7 mouse cellular contexts compared by ENCODE assay signal in the genomic region with DNA sequence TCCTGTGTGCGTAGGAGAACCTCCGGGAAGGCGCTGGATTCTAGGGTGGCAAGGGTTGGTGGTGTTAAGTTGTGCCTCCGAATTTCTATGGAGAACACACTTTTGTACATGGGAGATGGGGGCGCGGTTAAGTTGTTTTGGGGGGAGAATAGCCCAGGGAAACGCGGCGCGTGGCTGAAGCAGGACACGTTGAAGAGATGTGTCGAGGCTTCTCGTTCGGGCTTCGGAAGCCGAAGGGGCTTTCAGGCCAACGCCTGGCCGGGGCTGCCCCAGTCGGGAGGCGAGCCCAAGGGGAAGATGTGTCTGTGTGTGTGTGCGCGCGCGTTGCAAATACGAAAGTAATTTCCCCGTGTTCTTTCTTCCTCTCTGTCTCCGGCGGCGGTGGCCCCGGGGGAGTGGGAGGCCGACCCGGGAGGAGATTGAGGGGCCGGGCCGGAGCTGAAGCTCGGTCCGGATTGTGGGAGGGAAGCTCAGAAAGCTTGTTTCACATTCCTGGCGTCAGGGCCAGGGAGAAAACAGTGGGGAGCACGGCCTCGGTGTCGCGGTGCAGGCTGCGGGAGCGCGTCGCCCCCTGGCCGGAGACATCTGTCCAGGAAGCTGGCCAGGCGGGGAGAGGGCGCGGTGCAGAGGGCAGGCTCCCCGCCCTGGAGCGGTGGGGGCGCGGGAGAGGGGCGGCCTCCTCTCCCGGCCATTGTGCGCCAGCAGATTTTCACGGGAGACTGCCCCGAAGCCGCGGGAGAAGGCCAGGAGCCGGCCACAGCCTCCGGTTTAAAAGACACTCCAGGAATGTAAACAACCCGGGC. TPM values are rescaled to one million over a fixed set of nuclear protein-coding genes. Genes with fewer than 3 reads are reported as not detected.
DNase-seq lines count a peak whose midpoint lies in the region; ATAC-seq and TF ChIP-seq lines count a peak whose summit lies in the region.

No protein-coding gene starts in this region.

- H3K27me3 ChIP-seq in MEL (ENCODE audit: control insufficient read depth in 1 of 2, insufficient read depth in 2 of 2, low read length in 2 of 2) = no peaks in the 10 kb centered on the region
- H3K27me3 ChIP-seq in forebrain, postnatal 0 days (ENCODE audit: insufficient read depth, low read length) = no peaks in the 10 kb centered on the region
- no peaks in the 10 kb centered on the region for H3K27me3 ChIP-seq in hindbrain, embryonic 13.5 days
- no peaks in the 10 kb centered on the region for H3K27me3 ChIP-seq in midbrain, embryonic 16.5 days (ENCODE audit: control insufficient read depth, insufficient read depth, low read depth, low read length)
- H3K27me3 ChIP-seq in stomach, embryonic 16.5 days (ENCODE audit: control insufficient read depth, insufficient read depth, low read length) = no peaks in the 10 kb centered on the region

- peak overlapping the region; percentile 72 to 96 for H3K4me3 ChIP-seq in MEL (ENCODE audit: control insufficient read depth in 1 of 2, insufficient read depth in 1 of 2, low read depth in 2 of 2, low read length in 2 of 2)
- H3K4me3 ChIP-seq in bone marrow macrophage, adult 2 months (ENCODE audit: insufficient read depth, low read length) = peak overlapping the region; percentile 81
- peak overlapping the region; percentile 78 for H3K4me3 ChIP-seq in forebrain, postnatal 0 days (ENCODE audit: low read depth, low read length)
- peak overlapping the region; percentile 99 for H3K4me3 ChIP-seq in hindbrain, embryonic 13.5 days
- peak overlapping the region; percentile 94 for H3K4me3 ChIP-seq in midbrain, embryonic 16.5 days (ENCODE audit: low read depth, low read length)
- peak overlapping the region; percentile 89 for H3K4me3 ChIP-seq in stomach, embryonic 16.5 days (replicated peaks; ENCODE audit: low read length)

- TF ChIP-seq CTCF in MEL (IDR thresholded peaks at IDR 0.05 in 2 of 3, conservative IDR thresholded peaks at IDR 0.05 in 1 of 3; ENCODE audit: control insufficient read depth in 1 of 3, insufficient read depth in 1 of 3, low read depth in 2 of 3, low read length in 3 of 3, poor library complexity in 1 of 3, severe bottlenecking in 1 of 3) = no peak
- TF ChIP-seq CTCF in bone marrow macrophage, adult 2 months (IDR thresholded peaks at IDR 0.05; ENCODE audit: low read depth, low read length) = no peak
- TF ChIP-seq CTCF in forebrain, postnatal 0 days (IDR thresholded peaks at IDR 0.05; ENCODE audit: low read depth) = 0 out of 2 replicates have a peak, but pooled peaks have one; percentile 15

- peak overlapping the region; percentile 86 for H3K27ac ChIP-seq in MEL (ENCODE audit: control insufficient read depth, low read depth, low read length)
- H3K27ac ChIP-seq in bone marrow macrophage, adult 2 months (ENCODE audit: insufficient read depth, low read depth, low read length) = peak overlapping the region; percentile 91
- H3K27ac ChIP-seq in forebrain, postnatal 0 days (ENCODE audit: low read depth, low read length) = peak overlapping the region; percentile 97
- peak overlapping the region; percentile 99 for H3K27ac ChIP-seq in hindbrain, embryonic 13.5 days
- H3K27ac ChIP-seq in midbrain, embryonic 16.5 days (ENCODE audit: low read length) = peak overlapping the region; percentile 97
- peak overlapping the region; percentile 99 for H3K27ac ChIP-seq in stomach, embryonic 16.5 days (ENCODE audit: low read length)

- WGBS in forebrain, postnatal 0 days = 3% methylated on average over 63 of the region's 63 CpGs
- whole genome bisulfite sequencing in hindbrain, embryonic 13.5 days = under 1% methylated on average over 55 of the region's 63 CpGs
- WGBS in midbrain, embryonic 16.5 days = under 1% methylated on average over 59 of the region's 63 CpGs
- 1% methylated on average over 60 of the region's 63 CpGs for WGBS in stomach, embryonic 16.5 days

- ATAC-seq in forebrain, postnatal 0 days = no peak
- ATAC-seq in hindbrain, embryonic 13.5 days (ENCODE audit: low FRiP score) = no peak
- ATAC-seq in midbrain, embryonic 16.5 days = no peak
- ATAC-seq in stomach, embryonic 16.5 days (ENCODE audit: insufficient read depth, low FRiP score) = no peak

- TF ChIP-seq POLR2A in MEL (IDR thresholded peaks at IDR 0.05; ENCODE audit: control insufficient read depth in 1 of 2, insufficient read depth in 1 of 2, low read depth in 1 of 2, low read length in 2 of 2, poor library complexity in 1 of 2) = 0 out of 4 replicates have a peak, but pooled peaks of 1 of the 2 experiments have one; percentile 19
- no peak for TF ChIP-seq POLR2A in bone marrow macrophage, adult 2 months (IDR thresholded peaks at IDR 0.05; ENCODE audit: borderline replicate concordance, low read depth, low read length)

- peaks cover 36% of the 10 kb centered on the region for H3K79me2 ChIP-seq in MEL (ENCODE audit: control insufficient read depth, insufficient read depth, low read length, poor library complexity)

- DNase-seq in MEL (ENCODE audit: low read depth, low spot score) (peak; percentile 73), liver (peak; percentile 36)
- peak; percentile 66 for DNase-seq in forebrain, postnatal 0 days

- H3K4me1 ChIP-seq in MEL (ENCODE audit: control insufficient read depth in 1 of 2, insufficient read depth in 2 of 2, low read length in 2 of 2) = peaks cover 2 to 26% of the 10 kb centered on the region in 2 experiments; a peak in 3 of 4 replicates
- peaks cover 28% of the 10 kb centered on the region for H3K4me1 ChIP-seq in bone marrow macrophage, adult 2 months (ENCODE audit: control insufficient read depth, insufficient read depth, low read length)
- peaks cover 30% of the 10 kb centered on the region for H3K4me1 ChIP-seq in forebrain, postnatal 0 days (ENCODE audit: insufficient read depth)
- H3K4me1 ChIP-seq in hindbrain, embryonic 13.5 days (replicated peaks) = peaks cover 70% of the 10 kb centered on the region
- peaks cover 57% of the 10 kb centered on the region for H3K4me1 ChIP-seq in midbrain, embryonic 16.5 days (ENCODE audit: control insufficient read depth, insufficient read depth, low read length)
- H3K4me1 ChIP-seq in stomach, embryonic 16.5 days (ENCODE audit: control insufficient read depth, insufficient read depth, low read length) = peaks cover 47% of the 10 kb centered on the region

- no peak for TF ChIP-seq RAD21 in MEL (IDR thresholded peaks at IDR 0.05; ENCODE audit: low read depth, low read length)

- no peak for TF ChIP-seq EP300 in MEL (IDR thresholded peaks at IDR 0.05; ENCODE audit: low read depth in 1 of 2, low read length in 2 of 2)

- peaks cover 0 to 14% of the 10 kb centered on the region in 2 experiments; a peak in 2 of 4 replicates for H3K36me3 ChIP-seq in MEL (ENCODE audit: control insufficient read depth in 1 of 2, insufficient read depth in 2 of 2, low read length in 2 of 2)
- H3K36me3 ChIP-seq in forebrain, postnatal 0 days (ENCODE audit: insufficient read depth) = no peaks in the 10 kb centered on the region
- H3K36me3 ChIP-seq in hindbrain, embryonic 13.5 days = no peaks in the 10 kb centered on the region
- no peaks in the 10 kb centered on the region for H3K36me3 ChIP-seq in midbrain, embryonic 16.5 days (ENCODE audit: control insufficient read depth, insufficient read depth, low read length)
- no peaks in the 10 kb centered on the region for H3K36me3 ChIP-seq in stomach, embryonic 16.5 days (ENCODE audit: control insufficient read depth, insufficient read depth, low read length)

- peak overlapping the region; percentile 88 for H3K4me2 ChIP-seq in forebrain, postnatal 0 days (ENCODE audit: low read depth)
- peak overlapping the region; percentile 98 for H3K4me2 ChIP-seq in hindbrain, embryonic 13.5 days
- H3K4me2 ChIP-seq in midbrain, embryonic 16.5 days (ENCODE audit: low read length) = peak overlapping the region; percentile 67
- peak overlapping the region; percentile 72 for H3K4me2 ChIP-seq in stomach, embryonic 16.5 days (ENCODE audit: low read depth, low read length)

- H3K9me3 ChIP-seq in MEL (replicated peaks; ENCODE audit: insufficient read depth, low read length) = no peaks in the 10 kb centered on the region
- H3K9me3 ChIP-seq in forebrain, postnatal 0 days (ENCODE audit: low read length) = no peaks in the 10 kb centered on the region
- H3K9me3 ChIP-seq in hindbrain, embryonic 13.5 days = no peaks in the 10 kb centered on the region
- H3K9me3 ChIP-seq in midbrain, embryonic 16.5 days (replicated peaks; ENCODE audit: control insufficient read depth, low read length, poor library complexity, severe bottlenecking) = no peaks in the 10 kb centered on the region
- H3K9me3 ChIP-seq in stomach, embryonic 16.5 days (replicated peaks; ENCODE audit: control insufficient read depth, low read length) = no peaks in the 10 kb centered on the region

- H3K9ac ChIP-seq in MEL (ENCODE audit: control insufficient read depth, low read depth, low read length, poor library complexity, severe bottlenecking) = peak overlapping the region; percentile 82
- H3K9ac ChIP-seq in forebrain, postnatal 0 days = peak overlapping the region; percentile 86
- peak overlapping the region; percentile 100 for H3K9ac ChIP-seq in hindbrain, embryonic 13.5 days
- H3K9ac ChIP-seq in midbrain, embryonic 16.5 days (ENCODE audit: low read depth, low read length) = peak overlapping the region; percentile 98
- H3K9ac ChIP-seq in stomach, embryonic 16.5 days (ENCODE audit: low read length) = peak overlapping the region; percentile 96

TF ChIP-seq in MEL, 35 proteins besides CTCF, POLR2A, EP300 and RAD21 (continues in another document):
- no peak for TF ChIP-seq E2F4 (IDR thresholded peaks at IDR 0.05; ENCODE audit: borderline replicate concordance, low read depth, low read length)
- TF ChIP-seq KAT2A (conservative IDR thresholded peaks at IDR 0.05; ENCODE audit: low read depth, low read length) = no peak
- peak; percentile 90 for TF ChIP-seq CHD1 (IDR thresholded peaks at IDR 0.05; ENCODE audit: low read depth, low read length)
- TF ChIP-seq MAX (IDR thresholded peaks at IDR 0.05; ENCODE audit: low read length) = peak; percentile 57; the same call in 1 of the 2 replicates
- TF ChIP-seq SIN3A (IDR thresholded peaks at IDR 0.05; ENCODE audit: low read length) = peak; percentile 43
- no peak for TF ChIP-seq USF1 (IDR thresholded peaks at IDR 0.05; ENCODE audit: low read depth, low read length)
- peak; percentile 50 for TF ChIP-seq MXI1 (IDR thresholded peaks at IDR 0.05; ENCODE audit: low read depth, low read length)
- no peak for TF ChIP-seq GATA1 (IDR thresholded peaks at IDR 0.05; ENCODE audit: low read depth, low read length)

RNA-seq across cellular contexts. Expression of a gene that starts 1.2 kb away (rescaled TPM):
- 2.7 and 3.7 TPM in 2 replicates for total RNA-seq in MEL (2012; rRNA removed)
- polyA plus RNA-seq in MEL (2012; ENCODE audit: insufficient read depth in 1 of 2, insufficient read length in 2 of 2, low read depth in 1 of 2, low replicate concordance in 2 of 2, missing spikeins in 1 of 2) = 10 to 100 TPM in 1 of 2 experiments, not detected in 1; 19.9 TPM
- 78.1 and 99.2 TPM in 2 replicates for polyA plus RNA-seq in bone marrow macrophage, adult 2 months (2012; ENCODE audit: insufficient read depth, insufficient read length, missing spikeins)
- total RNA-seq in forebrain, postnatal 0 days (2014; rRNA removed) = 48.5 and 75.6 TPM in 2 replicates
- polyA plus RNA-seq in forebrain, postnatal 0 days (2015; fragmentation: Nextera tagmentation; extraction: Ambion mirVana) = 27.7 and 38.0 TPM in 2 replicates
- 58.5 and 65.3 TPM in 2 replicates for polyA plus RNA-seq in hindbrain, embryonic 13.5 days (2015; fragmentation: Nextera tagmentation; extraction: Ambion mirVana)
- polyA plus RNA-seq in midbrain, embryonic 16.5 days (2015; fragmentation: Nextera tagmentation; extraction: Ambion mirVana) = 54.2 and 58.0 TPM in 2 replicates
- polyA plus RNA-seq in stomach, embryonic 16.5 days (2015; fragmentation: Nextera tagmentation; extraction: Ambion mirVana) = 24.0 and 26.3 TPM in 2 replicates
